Mouse (Mus musculus) kidney, adult 9 months (tissue): ENCODE data around the gene Gm38392.

Experiments used
- DNase-seq: peaks from one replicate; pipeline ENCODE4 v3.0.0; 2022

The Gm38392 gene

DNA sequence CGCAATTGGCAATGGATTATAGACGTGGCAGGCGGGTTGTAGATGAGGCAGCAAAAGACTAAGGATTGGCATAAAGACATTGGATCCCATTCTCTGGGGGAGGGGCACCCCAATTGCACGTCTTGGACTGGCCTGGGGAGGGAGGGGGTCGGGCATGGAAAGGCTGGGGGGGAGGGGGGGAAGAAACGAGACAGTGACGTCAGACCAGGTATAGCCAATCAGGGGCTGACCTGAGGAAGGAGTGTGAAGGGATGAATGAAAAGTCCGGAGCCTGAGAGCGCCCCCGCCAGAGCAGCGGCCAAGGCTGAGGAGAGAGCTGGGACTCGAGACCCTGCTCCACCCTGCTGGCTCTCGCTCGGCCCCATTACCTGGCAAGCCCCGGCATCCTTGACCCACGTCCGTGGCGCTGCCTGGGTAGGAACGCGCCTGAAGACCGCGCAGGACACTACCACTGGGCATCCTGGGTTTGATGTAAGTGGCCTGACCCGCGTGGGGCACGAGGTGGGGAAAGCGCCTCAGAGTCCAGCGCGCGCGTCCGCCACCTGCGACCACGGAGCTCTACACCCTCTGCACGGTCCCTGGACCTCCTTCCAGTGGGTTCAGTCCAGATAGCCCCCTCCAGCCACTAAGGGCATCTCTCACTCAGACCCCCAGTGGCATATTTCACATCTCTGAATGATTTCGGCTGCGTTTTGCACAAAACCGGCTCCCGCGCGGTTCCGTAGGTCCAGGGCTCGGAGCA, 72.6 kb downstream of the Gm38392 start:
- no peak for DNase-seq

DNA sequence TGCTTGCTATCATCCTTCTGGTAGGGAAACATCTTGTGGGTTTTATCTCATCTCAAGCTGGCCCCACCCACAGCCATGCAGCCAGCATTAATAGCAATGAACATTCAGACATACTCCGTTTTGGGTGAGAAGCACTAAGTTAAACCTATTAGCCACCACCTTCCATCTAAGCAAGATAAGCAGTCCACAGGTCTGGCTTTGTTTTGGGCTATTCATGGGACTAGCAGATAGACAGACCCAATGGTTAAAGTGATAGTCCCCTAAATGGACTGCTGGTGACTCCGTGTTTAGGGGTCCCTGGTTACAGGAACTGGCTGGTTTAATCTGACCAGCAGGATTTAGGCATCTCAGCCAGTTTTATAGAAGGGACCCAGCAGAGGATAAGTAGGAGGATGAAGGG, 74.0 kb downstream of the Gm38392 start:
- no peak for DNase-seq

DNA sequence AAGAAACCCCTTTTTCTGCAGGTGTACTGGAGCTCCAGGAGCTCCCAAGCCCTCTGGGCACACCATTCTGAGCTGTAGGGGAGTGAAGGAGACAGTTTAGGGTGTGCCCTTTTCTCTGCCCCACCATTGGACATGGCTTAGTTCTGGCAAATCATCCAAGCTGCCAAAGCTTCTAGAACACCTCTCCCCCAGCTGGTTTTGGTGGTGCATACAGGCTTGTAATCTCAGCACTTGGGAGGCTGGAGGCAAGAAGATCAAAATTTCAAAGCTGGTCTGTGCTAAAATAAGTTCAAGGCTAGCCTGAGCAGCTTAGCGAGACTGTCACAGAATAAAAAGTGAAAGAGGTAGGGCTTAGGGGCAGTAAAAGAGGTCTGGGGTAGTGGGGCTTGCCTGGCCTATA, 74.7 kb downstream of the Gm38392 start:
- no peak for DNase-seq

DNA sequence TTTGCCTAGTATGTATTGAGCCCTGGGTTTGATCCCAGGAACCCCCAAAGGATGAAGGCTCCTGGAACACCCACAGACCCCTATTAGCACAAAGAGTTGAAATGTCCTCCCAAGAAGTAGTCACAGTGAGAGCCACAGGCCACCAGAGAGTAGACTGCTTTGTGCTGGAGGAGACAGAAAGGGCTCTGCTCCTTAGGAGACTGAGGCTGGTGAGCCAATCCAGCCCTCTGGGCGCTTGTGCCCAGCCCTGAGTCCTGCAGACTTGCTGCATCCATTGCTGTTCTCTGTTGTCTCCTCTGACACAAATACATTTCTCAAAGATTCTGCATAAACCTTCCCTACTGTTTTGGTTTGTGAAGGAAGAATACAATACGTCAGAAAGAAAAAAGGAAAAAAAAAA, 76.1 kb downstream of the Gm38392 start:
- no peak for DNase-seq

DNA sequence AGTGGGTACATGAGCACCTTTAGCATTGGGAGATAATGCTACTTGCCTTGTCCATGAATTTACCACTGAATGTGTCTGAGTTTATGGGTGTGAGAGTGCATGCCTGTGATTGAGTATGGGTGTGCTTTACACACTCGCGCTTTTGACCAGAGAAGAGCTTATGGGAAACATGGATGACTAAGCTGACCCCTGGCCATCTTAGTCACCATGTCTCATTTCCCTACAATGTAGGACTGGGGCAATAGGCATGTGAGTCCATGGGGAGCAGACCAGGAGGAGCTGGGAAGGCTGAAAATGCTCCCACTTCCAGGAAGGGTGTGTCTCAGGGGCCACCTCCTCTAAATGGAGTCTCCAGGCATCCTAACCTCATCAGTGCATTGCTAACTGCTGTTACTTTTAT, 76.9 kb downstream of the Gm38392 start:
- no peak for DNase-seq

DNA sequence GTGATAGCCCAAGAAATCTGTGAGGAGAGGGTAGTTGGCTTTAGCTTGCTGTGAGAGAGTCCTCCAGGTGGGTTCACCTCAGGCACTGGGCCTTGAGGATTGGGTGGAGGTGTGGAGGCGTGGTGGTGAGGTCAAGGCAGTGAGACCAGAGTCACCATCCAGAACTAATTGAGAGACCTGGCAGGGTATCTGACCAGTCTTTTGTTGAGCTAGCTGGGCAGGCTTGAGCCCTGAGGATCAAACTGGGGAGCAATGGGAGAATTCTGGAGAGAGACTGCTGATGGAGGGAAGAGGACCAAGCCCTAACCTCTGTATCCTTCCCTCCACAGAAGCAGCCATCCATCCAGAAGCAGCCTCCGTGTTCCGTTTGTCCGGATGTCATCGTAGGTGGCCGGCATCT, 77.7 kb downstream of the Gm38392 start:
- no peak for DNase-seq

DNA sequence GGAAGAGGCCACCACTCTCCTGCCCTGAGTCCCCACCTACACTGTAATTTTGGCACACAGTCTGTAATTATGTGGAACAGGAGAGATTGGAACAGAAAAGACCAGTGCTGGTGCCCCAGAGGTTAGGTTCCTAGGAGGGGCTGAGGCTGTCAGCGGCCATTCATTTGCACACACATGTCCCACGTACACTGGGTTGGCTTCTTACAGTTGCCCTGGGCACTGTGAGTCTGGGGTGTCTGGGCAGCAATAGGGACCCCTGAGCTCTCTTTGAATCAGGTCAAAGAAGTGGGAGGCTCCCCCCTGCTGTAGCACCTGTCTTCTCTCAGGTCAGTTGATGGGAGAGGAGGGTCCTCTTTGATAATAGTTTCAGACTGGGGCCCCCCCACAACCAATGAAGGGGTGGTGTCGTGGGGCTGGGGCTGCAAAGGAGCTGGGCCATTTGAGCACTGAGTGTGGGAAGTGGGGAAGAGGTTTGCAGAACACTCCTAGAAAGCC, 78.7 kb downstream of the Gm38392 start:
- DNase-seq, result no peak

DNA sequence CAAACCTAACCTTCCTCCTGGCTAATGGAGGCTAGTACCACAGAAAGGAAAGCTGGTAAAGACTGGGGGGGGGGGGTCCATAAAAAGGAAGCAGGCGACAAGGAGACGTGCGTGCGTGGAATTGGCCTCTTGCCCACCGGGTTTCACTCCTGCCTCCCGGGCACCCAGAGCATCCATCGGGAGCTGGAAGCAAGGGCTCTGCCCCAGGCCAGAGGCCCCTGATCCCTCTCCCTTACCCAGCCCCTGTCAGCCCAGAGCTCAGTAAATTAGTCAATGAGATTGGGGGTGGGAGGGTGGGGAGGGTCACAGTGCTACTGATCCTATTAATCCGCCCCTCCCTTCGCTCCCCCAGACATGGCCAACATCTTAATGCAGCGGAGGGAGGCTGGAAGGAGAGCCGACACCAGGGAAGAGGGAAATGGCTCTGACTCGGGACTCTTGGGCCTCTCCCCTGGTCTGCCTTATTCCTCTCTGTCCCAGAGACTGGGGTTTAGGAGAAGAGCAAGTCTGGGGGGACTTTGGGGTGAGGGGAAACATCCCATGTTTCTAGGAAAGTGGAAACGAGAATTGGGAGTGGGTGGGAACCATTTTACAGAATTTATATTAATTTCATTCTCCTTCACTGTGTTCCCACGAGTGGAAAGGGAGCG, 79.4 kb downstream of the Gm38392 start:
- no peak for DNase-seq

DNA sequence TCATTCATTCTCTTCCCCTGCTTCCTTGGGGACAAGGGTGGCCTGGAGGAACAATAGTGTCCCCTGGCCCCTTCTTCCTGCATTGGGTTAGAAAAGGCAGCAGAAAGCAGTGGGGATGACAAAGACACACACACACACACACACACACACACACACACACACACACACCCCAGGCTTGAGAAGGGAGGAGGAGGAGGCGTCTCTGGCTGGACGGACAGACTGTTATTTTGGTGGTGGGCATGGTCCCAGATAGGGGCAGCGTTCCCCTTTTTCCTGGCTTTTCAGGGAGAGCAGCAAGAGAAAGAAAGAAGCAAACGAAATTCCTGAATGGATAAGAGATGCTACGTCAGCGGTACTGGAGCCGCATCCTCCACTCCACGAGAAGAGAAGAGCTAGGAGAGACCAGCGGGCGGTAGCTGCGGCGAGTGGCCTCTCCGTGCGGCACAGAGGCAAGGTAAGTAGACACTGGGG, 80.1 kb downstream of the Gm38392 start:
- DNase-seq, result no peak

DNA sequence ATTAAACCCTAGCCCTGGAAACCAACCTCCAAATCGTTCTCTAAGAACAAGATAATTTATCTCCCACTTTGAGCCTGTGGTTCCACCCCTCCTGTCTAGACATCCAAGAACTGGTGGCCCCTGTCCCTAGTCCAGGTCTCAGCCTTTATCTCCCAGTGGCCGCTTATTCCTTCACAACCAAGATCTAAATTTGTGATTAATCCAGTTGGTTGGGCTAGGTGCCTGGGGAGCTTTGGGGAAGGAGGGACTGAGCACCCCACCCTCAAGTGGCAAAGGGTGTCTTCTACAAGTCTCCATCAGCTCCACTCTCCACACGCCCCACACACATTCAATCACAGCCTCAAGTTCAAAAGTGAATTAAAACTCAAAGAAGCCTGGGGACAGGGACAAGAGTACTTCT, 80.5 kb downstream of the Gm38392 start:
- DNase-seq, result no peak

DNA sequence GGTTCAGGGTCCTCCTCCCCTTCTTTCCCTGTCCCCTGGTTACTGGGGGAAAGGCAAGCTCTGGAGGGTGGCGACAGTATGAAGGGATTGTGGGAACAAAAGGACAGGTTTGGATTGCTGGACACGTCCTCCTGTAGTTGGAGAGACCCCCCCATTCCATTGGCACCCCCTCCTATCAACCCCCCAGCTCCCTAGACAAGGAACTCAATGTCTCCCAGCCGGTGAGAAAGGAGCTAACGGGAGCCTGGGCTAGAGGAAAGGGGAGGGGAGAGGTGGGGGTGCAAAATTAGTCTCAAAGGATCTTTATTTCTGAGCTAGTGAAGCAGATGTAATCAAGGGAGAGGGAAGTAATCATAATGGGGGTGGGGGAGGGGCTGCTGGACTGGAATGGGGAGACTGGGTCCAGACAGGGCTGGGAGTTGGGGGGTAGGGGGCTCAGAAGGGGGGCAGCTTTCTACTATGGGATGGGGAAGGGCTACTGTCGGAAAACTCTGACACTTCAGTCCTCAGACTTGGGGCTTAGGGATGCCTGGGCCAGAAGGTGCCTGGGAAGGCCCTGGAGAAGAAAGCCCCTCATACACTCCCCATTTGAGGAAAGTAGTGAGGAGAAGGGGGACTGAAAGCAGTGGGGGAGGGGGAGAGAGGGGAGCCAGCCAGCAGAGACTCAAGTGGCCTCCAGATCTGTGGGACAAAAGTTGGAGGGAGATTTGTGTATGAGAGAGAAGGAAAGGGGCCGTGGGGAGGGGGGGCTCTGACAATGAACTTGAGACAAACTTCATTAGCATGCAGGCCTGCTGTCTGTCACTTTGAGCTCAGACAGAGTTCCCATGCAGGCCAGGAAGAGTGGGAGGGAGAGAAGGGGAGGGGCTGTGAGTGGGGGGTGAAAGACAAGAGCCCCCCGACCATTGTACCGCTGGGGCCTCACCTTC, 81.2 kb downstream of the Gm38392 start:
- DNase-seq, result no peak

DNA sequence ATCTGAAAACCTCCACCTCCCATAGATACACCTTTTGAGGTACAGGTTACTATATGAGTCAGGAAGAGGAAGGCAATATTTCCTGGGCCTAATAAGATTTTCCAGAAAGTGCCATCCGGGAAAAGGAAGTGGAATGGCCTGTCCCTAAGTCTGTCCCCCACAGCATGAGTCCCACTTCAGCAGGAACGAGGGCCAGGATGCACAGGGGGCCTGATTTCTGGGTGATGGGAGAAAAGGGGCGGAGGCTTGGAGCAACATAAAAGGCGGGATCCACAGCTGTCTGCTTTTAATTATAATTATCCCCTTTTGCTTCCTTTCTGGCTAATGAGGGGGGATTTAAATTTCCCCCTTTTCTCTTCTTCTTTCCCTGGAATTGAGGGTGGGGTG, 81.8 kb downstream of the Gm38392 start:
- DNase-seq, result no peak

DNA sequence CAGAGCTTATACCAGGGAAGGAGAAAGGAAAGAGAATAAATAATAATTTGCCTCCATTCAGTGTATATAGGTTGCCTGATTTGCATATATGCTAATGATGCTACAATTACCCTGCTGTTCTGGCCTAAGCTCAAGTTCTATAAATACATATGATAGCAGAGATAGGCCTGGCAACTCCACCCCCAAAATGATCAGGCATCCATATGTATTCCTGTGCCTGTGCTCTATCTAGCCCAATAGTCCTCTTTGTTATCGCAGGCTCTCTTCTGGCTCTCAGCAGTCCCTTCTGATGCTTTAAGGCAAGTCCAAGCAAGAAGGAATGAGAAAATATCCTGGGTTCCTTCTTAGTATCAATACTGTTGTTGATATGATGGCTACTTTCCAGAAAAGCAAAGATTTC, 82.3 kb downstream of the Gm38392 start:
- no peak for DNase-seq

DNA sequence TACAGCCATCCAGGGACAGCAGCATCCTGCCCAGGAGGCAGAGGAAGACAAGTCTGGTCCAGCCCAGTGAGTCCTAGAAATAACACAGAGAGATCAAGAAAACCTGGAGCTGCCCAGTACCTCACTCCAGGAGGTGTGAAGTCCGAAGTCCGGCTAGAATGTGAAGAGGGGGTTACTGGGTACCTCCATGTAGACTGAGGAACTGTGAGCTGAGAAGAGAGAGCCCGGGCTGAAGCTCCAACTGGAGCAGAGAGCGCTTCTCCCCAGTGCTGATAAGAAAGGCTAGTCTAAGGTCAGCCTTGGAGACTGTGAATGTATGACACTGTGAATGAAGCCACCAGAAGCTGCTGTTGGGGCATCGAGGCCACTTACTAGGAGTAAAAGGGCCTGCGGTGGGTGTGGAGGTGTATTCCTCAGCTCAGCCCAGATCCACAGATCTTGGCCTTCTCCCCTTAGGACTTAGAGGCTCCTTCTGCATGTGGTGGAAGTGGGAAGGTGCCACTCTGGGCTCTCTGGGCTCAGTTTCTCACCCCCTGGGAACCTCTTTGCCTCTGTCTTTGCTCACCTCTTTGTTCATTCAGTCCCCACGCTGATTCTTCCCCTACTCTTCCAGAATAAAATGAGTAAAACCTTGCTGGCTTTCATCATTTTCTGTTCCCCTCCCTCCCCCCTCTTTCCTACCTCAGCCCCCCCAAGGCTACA, 82.9 kb downstream of the Gm38392 start:
- no peak for DNase-seq

DNA sequence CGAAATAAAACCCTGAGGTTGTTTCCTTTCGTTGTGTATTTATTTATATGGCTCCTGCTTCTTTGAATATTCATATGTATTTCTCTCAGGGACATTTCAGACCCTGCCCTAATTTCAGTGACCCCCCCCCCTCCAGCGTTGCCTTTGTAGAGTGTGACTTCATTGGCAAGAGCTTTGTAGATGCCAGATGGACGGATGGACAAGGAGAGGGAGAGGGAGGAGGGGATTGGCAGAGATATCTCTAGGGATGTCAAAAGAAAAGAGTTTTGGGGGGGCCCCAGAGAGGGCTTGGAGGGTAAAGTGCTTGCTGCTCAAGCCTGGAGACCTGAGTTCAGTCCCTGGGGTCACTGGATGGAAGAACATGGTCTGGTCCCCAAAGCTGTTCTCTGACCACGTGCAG, 83.6 kb downstream of the Gm38392 start:
- DNase-seq, result no peak

DNA sequence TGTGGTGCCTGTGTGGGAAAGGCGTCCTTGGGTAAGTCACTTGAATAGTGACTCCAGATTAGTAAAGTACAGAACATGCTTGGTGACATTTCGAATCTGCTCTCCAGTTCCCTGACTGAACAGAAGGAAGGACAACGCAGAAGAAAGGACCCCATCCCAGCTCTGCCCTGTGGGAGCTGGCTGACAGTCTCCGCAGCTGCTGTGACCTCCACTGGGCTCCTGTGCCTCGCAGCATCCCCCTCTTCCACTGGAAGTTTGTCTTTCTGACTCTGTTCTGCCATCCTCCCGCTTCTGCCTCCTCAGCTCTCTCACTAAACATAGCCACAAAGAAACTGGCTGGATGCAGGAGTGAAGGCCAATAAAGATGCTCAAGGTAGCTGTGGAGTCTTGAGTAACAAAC, 84.0 kb downstream of the Gm38392 start:
- no peak for DNase-seq

DNA sequence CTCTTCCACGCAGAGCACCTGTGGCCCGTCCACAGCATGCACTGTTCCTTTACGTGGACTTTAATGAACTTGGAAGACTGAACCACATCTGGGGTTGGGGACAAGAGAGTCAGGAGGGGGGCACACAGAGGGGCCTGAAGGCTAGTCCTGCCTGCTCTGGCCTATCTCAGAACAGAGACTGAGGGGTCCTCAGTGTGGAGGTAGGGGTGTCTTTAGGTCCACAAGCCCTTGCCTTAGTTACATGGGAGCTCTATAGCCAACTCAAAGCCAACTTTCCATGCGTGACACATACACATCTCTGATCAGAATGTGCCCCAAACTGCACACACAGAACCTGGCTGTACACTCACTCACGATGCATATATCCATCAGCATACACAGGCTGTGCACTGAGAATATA, 85.4 kb downstream of the Gm38392 start:
- no peak for DNase-seq

DNA sequence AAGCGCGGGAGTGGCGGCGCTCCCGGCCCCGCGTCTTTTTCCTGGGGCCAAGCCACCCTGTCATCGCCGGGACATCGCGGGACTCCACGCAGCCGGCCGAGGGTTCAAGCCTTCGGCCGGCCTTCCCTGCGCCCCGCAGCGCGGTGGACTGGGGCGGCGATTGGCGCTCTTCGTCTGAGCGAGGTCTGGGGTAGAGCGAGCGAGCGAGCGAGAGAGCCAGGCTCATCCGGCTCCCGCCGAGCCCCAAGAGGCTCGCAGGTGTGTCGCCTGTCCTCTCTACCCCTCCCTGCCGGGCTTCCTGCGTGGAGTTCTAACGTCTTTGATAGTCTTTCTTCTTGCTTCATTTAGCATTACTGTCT, 86.1 kb downstream of the Gm38392 start:
- no peak for DNase-seq

DNA sequence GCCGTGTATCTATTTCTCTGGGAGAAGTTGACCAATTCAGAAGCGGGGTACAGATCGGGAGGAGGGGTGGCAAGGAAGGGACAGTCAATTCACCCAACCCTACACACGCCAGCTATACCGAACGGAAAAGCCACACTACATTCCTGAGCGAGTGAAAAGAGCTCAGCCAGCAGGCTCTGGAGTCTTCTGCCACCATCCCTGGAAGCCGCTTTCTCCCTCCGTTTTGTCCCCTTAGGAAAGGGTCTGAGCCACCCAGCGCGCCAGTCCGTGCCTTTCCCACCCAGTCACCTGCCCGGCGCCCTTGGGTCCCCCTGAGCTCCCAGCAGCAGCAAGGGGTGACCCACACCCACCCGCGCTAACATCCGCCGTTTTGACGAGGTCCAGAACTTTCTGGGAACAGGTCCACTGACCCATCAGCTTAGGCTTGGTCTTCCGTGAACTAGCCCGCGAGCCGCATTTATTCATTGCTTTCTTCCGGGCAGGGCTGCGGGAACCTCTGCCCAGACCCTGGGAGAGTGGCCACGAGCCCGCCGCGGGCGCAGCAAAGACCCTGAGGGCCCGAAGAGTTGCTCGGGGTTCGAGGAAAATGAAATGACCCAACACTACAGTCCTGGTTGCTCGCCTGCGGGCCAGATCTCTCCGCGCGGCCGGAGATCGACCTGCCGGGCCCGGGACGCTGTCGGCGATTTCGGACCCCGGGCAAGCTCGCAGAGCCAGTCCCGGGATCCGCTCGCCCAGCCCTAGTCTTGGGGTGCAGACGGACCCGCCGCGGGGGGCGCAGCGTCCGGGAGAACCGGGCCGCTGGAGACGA, 86.6 kb downstream of the Gm38392 start:
- no peak for DNase-seq

DNA sequence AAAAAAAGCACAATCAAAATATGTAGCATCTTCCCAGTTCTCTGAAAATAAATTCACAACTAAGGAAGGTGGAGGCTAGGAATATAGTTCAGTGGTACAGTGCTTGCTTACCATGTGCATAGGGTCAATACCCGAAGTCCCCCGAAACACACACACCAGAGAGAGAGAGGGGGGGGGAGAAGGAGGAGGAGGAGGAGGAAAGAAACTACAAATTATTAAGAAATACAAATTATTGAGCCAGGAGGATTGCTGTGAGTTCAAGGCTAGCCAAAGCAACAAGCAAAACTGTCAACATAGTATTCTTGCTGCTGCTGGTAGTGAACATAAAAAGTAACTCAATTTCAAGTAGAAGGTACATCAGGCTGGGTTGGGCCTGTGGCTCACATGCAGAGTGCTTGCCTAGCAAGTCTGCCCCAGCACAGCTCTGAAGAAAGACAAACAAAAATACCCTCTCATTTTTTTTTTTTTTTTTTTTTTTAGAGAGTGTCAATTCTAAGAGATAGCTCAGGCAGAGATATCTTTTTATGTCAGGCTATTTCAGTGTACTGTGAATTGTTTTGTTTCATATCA, 87.4 kb downstream of the Gm38392 start:
- no peak for DNase-seq

DNA sequence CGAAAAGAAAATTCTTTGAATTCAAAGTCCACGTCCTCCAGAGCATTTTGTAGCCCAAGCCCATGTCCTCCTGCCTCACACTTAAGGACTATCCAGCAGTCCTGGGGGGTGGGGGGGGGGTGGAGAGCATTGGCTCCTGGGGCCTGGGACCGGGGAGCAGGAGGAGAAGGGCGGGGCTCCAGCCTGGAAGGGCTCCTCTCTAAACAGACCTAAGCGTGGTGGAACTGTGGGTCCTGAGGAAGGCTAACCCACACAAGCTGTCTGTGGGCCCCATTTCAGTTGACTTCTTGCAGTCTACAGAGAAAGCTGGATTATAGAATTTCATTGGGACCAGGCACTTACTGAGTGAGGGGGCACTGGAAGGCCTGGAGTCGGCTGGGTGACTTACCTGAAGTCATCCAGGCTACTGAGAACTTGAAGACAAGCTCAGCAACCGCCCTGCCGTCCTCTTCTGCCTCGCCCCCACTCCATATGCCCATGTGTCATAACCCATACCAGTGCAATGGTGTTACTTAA, 88.4 kb downstream of the Gm38392 start:
- DNase-seq, result no peak
